Mouse (Mus musculus) 3134 (cell line): ENCODE data around the gene Gm11214.
A peak's percentile ranks its signal among the peaks of the same experiment; 100 is the strongest.

ENCODE experiments used
- DNase-seq: peaks from one replicate; pipeline ENCODE4 v3.0.0-alpha.2; 2011; ENCODE audit warnings: low spot score; ENCODE audit not compliant: insufficient read length; ENCODE audit errors: extremely low read depth

Gene Gm11214

GRCm38 (mm10) chr4:63661857-63662256 is 1.3 kb downstream of the Gm11214 start:
- DNase-seq = no peak

DNA sequence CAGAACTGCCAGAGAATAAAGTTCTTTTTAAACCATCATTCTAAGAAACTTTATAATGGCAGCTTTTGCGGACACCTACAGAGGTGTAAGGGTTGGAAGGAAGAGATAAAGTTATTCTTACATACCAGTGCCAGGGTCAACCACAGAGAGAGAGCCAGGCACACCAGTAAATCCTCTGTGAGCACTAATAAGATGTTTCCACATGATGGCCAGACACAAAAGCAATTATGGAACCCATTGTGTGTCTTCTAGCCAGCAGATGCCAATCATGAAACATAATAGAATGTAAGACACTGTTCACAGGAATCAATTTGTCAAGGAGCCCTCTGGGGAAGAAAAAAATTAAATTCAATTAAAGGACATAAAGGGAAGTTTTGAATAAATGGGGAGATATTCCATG is 1.8 kb downstream of the Gm11214 start:
- no peak for DNase-seq

DNA sequence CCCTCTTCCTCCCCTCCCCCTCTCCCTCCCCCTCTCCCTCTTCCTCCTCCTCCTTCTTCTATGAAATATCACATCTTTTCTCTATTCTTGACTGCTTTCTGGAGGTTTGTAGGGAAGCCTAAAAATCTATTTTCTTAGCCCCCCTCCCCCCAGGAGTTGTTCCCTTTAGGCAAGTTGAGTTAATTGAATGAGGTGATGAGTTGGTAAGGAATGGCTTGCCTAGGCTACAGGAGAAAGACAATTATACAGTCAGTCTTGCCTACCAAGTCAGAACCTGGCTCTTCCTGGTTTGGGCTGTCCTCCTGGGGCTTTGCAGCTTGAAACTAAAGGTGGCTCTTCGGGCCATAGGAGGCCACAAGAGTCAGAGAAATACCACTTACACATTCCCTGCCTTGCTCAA is 3.4 kb downstream of the Gm11214 start:
- DNase-seq = no peak

DNA sequence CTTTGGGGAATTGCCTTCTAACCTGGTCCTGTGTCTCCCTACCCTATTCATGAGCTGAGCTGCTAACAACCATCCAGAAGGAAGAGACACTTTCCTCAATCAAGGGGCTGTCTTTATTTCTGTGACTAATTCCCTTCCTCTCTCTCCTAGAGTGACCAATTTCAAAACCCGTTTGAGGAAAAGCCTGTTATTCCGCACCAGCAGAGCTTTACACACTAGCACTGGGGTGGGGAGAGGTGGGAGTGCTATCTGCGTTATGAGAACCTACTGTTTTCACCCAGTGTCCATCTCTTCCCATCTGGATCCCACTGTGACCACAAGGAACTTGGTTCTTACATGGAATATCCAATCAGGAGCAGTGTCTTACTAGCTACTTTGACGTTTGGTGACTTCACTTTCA is 4.1 kb downstream of the Gm11214 start:
- no peak for DNase-seq

- no peak for DNase-seq
Observed at GRCm38 (mm10) chr4:63654381-63654780, 8.8 kb downstream of the Gm11214 start.

GRCm38 (mm10) chr4:63643956-63644726 is 19.0 kb downstream of the Gm11214 start:
- no peak for DNase-seq

- peak; percentile 60 for DNase-seq
Observed at GRCm38 (mm10) chr4:63639842-63640241, 23.3 kb downstream of the Gm11214 start.

- no peak for DNase-seq
Observed at GRCm38 (mm10) chr4:63638603-63639002, 24.6 kb downstream of the Gm11214 start.

- DNase-seq = no peak
Observed at GRCm38 (mm10) chr4:63633181-63633580, 30.0 kb downstream of the Gm11214 start.

DNA sequence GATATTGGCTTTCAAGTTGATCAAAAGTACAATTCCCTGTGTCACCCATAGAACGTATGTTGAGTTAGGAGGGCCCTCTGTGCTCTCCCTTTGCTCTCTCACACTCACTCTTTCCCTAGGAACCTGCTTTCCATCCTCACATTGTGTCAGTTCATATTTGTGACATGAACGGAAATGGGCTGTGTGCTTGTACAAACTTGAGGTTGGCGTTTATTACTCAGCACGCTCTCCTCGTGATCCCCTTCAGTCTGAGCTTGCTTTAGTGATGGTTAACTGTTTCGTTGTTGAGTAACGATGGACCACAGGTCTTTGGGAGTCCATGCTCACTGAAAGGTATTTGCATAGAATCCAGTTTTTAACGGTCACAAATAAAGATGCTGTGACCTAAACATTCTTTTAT is 36.1 kb downstream of the Gm11214 start:
- no peak for DNase-seq

DNA sequence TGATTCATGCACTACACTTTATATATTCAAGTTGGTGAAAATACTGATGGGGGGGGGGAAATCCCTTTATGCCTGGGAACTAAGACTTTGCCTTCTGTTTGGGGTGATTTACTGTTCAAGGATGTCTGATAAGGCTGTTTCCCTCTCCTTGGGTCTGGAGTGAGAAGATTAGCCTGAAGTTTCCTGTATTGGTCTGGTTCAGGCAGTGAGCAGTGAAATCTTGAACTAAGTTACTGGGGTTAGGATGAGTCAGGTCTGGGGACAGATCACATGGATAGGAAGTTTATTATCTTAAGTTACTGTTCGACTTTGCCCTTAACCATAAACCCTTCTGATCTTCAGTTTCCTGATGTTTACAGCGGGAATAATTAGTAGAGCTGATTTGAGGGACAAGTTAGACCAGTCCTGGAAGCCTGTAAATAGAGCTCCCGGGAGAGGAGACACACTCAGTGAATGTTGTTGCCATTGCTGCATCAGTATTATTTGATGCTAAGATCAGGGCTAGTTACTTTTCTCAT is 37.6 kb downstream of the Gm11214 start:
- no peak for DNase-seq

DNA sequence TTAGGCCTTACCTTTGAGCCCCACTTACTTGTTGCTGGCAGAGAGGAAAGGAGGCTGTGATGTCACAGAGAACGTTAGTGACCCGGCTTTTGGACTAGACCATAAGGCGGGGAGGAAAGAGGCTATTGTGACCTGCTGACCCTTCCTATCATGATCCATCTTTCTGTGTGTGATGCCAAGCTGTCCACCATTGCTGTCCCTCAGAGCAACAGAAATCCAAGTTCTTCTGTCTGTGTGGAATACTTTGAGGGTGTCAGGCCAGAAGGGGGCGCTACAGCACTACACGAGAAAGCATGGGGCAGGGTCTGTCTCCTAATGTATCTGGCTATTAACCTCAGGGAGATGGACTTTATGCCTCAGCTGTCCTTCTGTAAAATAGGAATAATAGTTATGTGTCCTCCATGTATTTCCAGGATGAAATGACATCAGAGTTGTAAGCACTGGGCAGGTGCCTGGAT is 40.8 kb downstream of the Gm11214 start, which contains the start of gene Tex48:
Gene Tex48 (minus strand): TSS at position 51 of the 458 bp plus-strand sequence.
- DNase-seq = no peak

GRCm38 (mm10) chr4:63621861-63622260 is 41.3 kb downstream of the Gm11214 start:
- DNase-seq = no peak
